Mouse (Mus musculus) liver, embryonic 14.5 days (tissue): Measurements from ENCODE around the gene Ppp1r21.

ENCODE experiments used
- CTCF ChIP-seq: IDR thresholded peaks from 2 replicates; pipeline ENCODE4 v1.5.1; 2016; ENCODE audit warnings: antibody characterized with exemption, low read depth, control low read depth
- EP300 ChIP-seq: IDR thresholded peaks from 2 replicates; pipeline ENCODE4 v1.6.1; 2016; ENCODE audit warnings: antibody characterized with exemption, low read depth

- TF ChIP-seq CTCF (no peak), EP300 (no peak)
Observed at GRCm38 (mm10) chr17:88550981-88551940, 21.3 kb downstream of the Ppp1r21 start.
